Mouse (Mus musculus): Measurements from ENCODE around the gene Inpp4b. TPM values are rescaled to one million over a fixed set of nuclear protein-coding genes. Genes with fewer than 3 reads are reported as not detected.

The Inpp4b gene
- polyA plus RNA-seq, 1 experiment, result 2.7 TPM

DNA sequence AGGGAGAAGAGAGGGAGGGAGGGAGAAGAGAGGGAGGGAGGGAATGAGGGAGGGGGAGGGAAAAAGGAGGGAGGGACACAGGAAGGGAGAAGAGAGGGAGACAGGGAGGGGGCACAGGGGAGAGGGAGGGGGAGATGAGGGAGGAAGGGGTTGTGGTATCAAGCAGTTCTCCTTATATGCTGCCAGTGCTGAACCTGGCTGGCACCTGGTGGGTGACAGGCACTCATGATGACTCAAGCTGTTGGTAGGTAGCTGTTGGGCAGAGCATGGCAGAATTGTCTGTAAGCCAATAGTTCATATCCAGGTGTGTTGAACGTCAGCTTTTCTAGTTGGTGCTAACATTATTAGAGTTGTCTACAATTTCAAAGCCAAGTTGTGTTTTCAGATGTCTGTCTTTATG, 512.7 kb downstream of the Inpp4b start:
- no peak overlapping the region for H3K27ac ChIP-seq (ENCODE audit: insufficient read depth, low read length)
- H3K4me1 ChIP-seq (ENCODE audit: control insufficient read depth, insufficient read depth, low read length), result no peaks in the 10 kb centered on the region; the same call in 1 of the 2 replicates
- no peak for TF ChIP-seq POLR2A (IDR thresholded peaks at IDR 0.05; ENCODE audit: extremely low read depth, insufficient read depth, low read length)
- TF ChIP-seq CTCF (IDR thresholded peaks at IDR 0.05; ENCODE audit: extremely low read depth, insufficient read depth, low read length), result no peak
- H3K4me3 ChIP-seq (ENCODE audit: insufficient read depth, low read length), result no peak overlapping the region

DNA sequence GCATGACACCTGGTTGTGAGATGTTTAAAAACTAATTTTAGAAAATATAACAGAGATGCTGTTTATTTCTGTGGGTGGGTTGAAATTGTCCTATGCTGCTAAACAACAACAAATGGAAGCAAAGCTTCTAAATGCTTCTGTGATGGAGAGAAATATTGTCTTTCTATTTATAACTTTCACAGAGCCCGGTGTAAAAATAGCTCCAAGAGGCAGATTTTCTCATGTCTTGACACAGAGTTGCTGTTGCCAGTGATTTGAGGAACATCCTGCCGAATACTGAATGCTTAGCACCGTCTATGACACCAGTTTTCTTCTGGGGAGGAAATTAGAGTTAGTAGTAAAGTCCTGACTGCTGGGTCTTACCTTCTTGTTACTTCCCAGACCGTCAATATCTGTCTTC, 513.8 kb downstream of the Inpp4b start:
- no peak for TF ChIP-seq CTCF (IDR thresholded peaks at IDR 0.05; ENCODE audit: extremely low read depth, insufficient read depth, low read length)
- TF ChIP-seq POLR2A (IDR thresholded peaks at IDR 0.05; ENCODE audit: extremely low read depth, insufficient read depth, low read length), result no peak
- no peak overlapping the region for H3K27ac ChIP-seq (ENCODE audit: insufficient read depth, low read length)
- no peaks in the 10 kb centered on the region; the same call in 1 of the 2 replicates for H3K4me1 ChIP-seq (ENCODE audit: control insufficient read depth, insufficient read depth, low read length)
- H3K4me3 ChIP-seq (ENCODE audit: insufficient read depth, low read length), result no peak overlapping the region

- TF ChIP-seq CTCF (IDR thresholded peaks at IDR 0.05; ENCODE audit: extremely low read depth, insufficient read depth, low read length), result no peak
- TF ChIP-seq POLR2A (IDR thresholded peaks at IDR 0.05; ENCODE audit: extremely low read depth, insufficient read depth, low read length), result no peak
- H3K27ac ChIP-seq (ENCODE audit: insufficient read depth, low read length), result no peak overlapping the region
- H3K4me1 ChIP-seq (ENCODE audit: control insufficient read depth, insufficient read depth, low read length), result no peaks in the 10 kb centered on the region; the same call in 1 of the 2 replicates
- no peak overlapping the region for H3K4me3 ChIP-seq (ENCODE audit: insufficient read depth, low read length)
These were observed 514.3 kb downstream of the Inpp4b start for GRCm38 (mm10) chr8:81856608-81857007.

GRCm38 (mm10) chr8:81858393-81858792, 516.0 kb downstream of the Inpp4b start:
- Histone ChIP-seq H3K27ac (ENCODE audit: insufficient read depth, low read length) (no peak overlapping the region), H3K4me3 (ENCODE audit: insufficient read depth, low read length) (no peak overlapping the region), H3K4me1 (ENCODE audit: control insufficient read depth, insufficient read depth, low read length) (no peaks in the 10 kb centered on the region; the same call in 1 of the 2 replicates)
- TF ChIP-seq CTCF (IDR thresholded peaks at IDR 0.05; ENCODE audit: extremely low read depth, insufficient read depth, low read length) (no peak), POLR2A (IDR thresholded peaks at IDR 0.05; ENCODE audit: extremely low read depth, insufficient read depth, low read length) (no peak)

- TF ChIP-seq POLR2A (IDR thresholded peaks at IDR 0.05; ENCODE audit: extremely low read depth, insufficient read depth, low read length), result no peak
- no peak for TF ChIP-seq CTCF (IDR thresholded peaks at IDR 0.05; ENCODE audit: extremely low read depth, insufficient read depth, low read length)
- Histone ChIP-seq H3K4me3 (ENCODE audit: insufficient read depth, low read length) (no peak overlapping the region), H3K4me1 (ENCODE audit: control insufficient read depth, insufficient read depth, low read length) (no peaks in the 10 kb centered on the region; the same call in 1 of the 2 replicates), H3K27ac (ENCODE audit: insufficient read depth, low read length) (no peak overlapping the region)
These were observed 517.4 kb downstream of the Inpp4b start for GRCm38 (mm10) chr8:81859805-81860204.

GRCm38 (mm10) chr8:81861311-81861710, 519.0 kb downstream of the Inpp4b start:
- TF ChIP-seq CTCF (IDR thresholded peaks at IDR 0.05; ENCODE audit: extremely low read depth, insufficient read depth, low read length) (no peak), POLR2A (IDR thresholded peaks at IDR 0.05; ENCODE audit: extremely low read depth, insufficient read depth, low read length) (no peak)
- Histone ChIP-seq H3K4me3 (ENCODE audit: insufficient read depth, low read length) (no peak overlapping the region), H3K27ac (ENCODE audit: insufficient read depth, low read length) (no peak overlapping the region)

GRCm38 (mm10) chr8:81862738-81863137, 520.4 kb downstream of the Inpp4b start:
- TF ChIP-seq CTCF (IDR thresholded peaks at IDR 0.05; ENCODE audit: extremely low read depth, insufficient read depth, low read length), result no peak
- no peak for TF ChIP-seq POLR2A (IDR thresholded peaks at IDR 0.05; ENCODE audit: extremely low read depth, insufficient read depth, low read length)
- Histone ChIP-seq H3K4me1 (ENCODE audit: control insufficient read depth, insufficient read depth, low read length) (no peaks in the 10 kb centered on the region; the same call in 1 of the 2 replicates), H3K4me3 (ENCODE audit: insufficient read depth, low read length) (no peak overlapping the region), H3K27ac (ENCODE audit: insufficient read depth, low read length) (no peak overlapping the region)

More at GRCm38 (mm10) chr8:81861311-81861710, 519.0 kb downstream of the Inpp4b start:
- no peaks in the 10 kb centered on the region; the same call in 1 of the 2 replicates for H3K4me1 ChIP-seq (ENCODE audit: control insufficient read depth, insufficient read depth, low read length)

- Histone ChIP-seq H3K27ac (ENCODE audit: insufficient read depth, low read length) (no peak overlapping the region), H3K4me1 (ENCODE audit: control insufficient read depth, insufficient read depth, low read length) (no peaks in the 10 kb centered on the region; the same call in 1 of the 2 replicates), H3K4me3 (ENCODE audit: insufficient read depth, low read length) (no peak overlapping the region)
- no peak for TF ChIP-seq POLR2A (IDR thresholded peaks at IDR 0.05; ENCODE audit: extremely low read depth, insufficient read depth, low read length)
- no peak for TF ChIP-seq CTCF (IDR thresholded peaks at IDR 0.05; ENCODE audit: extremely low read depth, insufficient read depth, low read length)
These were observed 522.0 kb downstream of the Inpp4b start for GRCm38 (mm10) chr8:81864318-81864717.

GRCm38 (mm10) chr8:81865664-81866063, 523.3 kb downstream of the Inpp4b start:
- no peak overlapping the region for H3K4me3 ChIP-seq (ENCODE audit: insufficient read depth, low read length)
- no peaks in the 10 kb centered on the region; the same call in 1 of the 2 replicates for H3K4me1 ChIP-seq (ENCODE audit: control insufficient read depth, insufficient read depth, low read length)
- TF ChIP-seq POLR2A (IDR thresholded peaks at IDR 0.05; ENCODE audit: extremely low read depth, insufficient read depth, low read length) (no peak), CTCF (IDR thresholded peaks at IDR 0.05; ENCODE audit: extremely low read depth, insufficient read depth, low read length) (no peak)
- no peak overlapping the region for H3K27ac ChIP-seq (ENCODE audit: insufficient read depth, low read length)

GRCm38 (mm10) chr8:81867020-81867419, 524.7 kb downstream of the Inpp4b start:
- H3K4me1 ChIP-seq (ENCODE audit: control insufficient read depth, insufficient read depth, low read length), result no peaks in the 10 kb centered on the region; the same call in 1 of the 2 replicates
- TF ChIP-seq CTCF (IDR thresholded peaks at IDR 0.05; ENCODE audit: extremely low read depth, insufficient read depth, low read length), result no peak
- H3K27ac ChIP-seq (ENCODE audit: insufficient read depth, low read length), result no peak overlapping the region
- no peak overlapping the region for H3K4me3 ChIP-seq (ENCODE audit: insufficient read depth, low read length)

Data from cortical plate, adult 2 months (tissue).